Mouse (Mus musculus): ENCODE measurements around the gene Hist1h3h.

Hist1h3h gene

GRCm38 (mm10) chr13:21717397-21718357 lies at the start of gene Hist1h3h:
TSS of gene Hist1h3h (plus strand) at chr13:21717659.
- DNase-seq (ENCODE audit: low read depth, low spot score), result peak; percentile 96

DNA sequence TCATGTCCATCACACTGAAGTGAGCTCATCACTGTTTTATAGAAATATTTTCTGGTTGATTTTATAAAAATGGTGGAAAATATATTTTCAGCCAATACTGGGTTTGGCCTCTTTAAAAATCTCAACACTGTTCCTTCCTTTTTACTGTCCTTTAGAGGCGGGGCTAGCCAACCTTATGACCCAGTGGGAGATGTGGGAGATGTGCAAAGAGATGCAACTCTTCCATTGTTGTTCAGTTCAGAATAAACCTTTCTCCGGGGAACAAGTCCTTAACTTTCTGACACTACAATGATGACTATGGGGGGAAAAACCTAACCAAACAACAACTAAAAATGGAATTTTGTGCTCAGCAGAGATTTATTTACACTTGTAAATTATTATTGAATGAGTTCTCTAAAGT lies 40.2 kb upstream of the Hist1h3h start, which contains the start of gene Olfr1360:
TSS of gene Olfr1360 (minus strand) at position 101 of the 400 bp plus-strand sequence.
- DNase-seq (ENCODE audit: low read depth, low spot score), result no peak

DNA sequence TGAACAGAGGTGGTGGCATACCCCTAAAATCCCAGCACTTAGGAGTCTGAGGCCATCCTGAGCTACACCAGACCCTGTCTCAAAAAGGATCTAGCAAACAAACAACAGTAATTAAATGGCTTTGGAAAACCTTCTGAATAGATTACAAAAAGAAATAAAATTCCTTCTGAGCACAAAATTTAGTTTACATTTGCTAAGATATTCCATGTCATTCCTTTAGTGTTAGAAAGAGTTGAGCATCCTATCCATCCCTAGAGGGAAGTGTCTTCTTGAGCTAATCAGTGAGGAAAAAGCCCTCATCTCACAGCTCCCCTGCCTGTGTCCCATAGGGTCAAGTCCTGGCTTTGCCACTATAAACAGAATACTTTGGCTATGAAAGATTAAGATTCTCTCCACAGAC lies 19.6 kb upstream of the Hist1h3h start, which contains the start of gene Olfr1359:
TSS of gene Olfr1359 (plus strand) at position 301 of the 400 bp plus-strand sequence.
- DNase-seq (ENCODE audit: low read depth, low spot score), result no peak

DNA sequence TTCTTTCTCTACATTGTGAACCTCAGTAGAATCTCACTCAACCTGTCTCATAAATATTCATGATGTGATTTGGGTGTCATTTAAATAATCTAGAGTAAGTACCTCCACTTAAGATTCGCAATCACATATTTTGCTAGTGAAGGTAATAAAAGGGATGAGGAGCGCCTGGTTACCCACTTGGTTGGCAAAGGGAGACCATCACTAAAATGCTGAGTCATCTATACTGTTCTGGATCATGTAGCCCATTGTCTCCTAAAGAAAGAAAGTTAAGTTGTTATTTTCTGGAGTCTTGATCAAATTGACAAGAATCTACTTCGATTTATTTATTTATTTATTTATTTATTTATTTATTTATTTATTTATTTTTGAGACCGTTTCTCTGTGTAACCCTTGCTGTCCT lies 10.8 kb upstream of the Hist1h3h start:
- DNase-seq (ENCODE audit: low read depth, low spot score), result no peak

- peak; percentile 90 for DNase-seq (ENCODE audit: low read depth, low spot score)
These were observed 7.3 kb upstream of the Hist1h3h start for GRCm38 (mm10) chr13:21710031-21710711.

DNA sequence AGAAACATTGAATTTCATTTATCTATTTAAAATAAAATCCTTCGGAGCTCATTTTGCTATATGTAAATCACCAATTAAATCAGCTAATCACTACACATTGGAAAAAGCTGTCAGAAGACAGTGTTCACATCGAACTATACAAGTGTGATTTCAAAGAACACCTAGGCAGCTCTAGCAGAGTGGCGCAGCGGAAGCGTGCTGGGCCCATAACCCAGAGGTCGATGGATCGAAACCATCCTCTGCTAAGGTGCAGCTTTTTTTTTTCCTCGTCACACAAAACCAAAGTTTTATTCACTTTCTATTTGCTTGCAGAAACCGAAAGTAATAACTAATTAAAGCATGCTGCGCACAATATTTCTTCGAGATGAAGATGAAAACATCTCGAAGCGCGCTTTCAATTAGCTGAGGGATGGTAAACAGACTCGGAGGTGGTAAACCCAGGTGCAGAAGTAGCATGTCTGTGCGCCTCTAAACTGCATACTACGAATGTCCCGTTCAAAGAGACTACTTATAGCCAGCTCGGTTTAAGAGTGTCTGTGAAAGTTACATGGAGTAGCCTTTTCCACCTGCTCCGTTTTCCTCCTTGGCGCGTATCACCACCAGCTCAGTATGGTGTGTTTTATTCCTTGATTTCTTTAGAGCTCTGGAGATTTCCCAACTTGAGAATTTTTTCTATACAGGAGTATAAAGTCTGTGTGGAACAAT lies 6.5 kb upstream of the Hist1h3h start:
- DNase-seq (ENCODE audit: low read depth, low spot score), result peak; percentile 68

GRCm38 (mm10) chr13:21711698-21712097 lies 5.8 kb upstream of the Hist1h3h start:
- no peak for DNase-seq (ENCODE audit: low read depth, low spot score)

DNA sequence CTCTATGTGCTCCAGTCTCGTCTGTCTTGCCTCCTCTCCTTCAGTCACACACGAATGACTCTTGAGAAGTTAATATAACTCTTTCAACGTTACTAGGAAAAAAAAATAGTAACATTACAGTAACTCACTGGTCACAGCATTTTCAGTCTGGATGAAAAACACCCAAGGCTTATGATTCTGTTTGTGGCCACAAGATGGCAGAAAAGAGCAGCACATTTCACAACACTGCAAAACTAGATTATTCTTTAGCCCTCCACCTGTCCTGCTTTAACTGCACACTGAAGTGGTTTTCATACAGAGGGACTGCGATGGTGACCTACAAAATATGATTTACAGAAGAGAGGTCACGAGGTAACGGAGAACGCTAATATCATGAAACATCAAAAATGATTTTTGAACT lies 2.7 kb upstream of the Hist1h3h start:
- DNase-seq (ENCODE audit: low read depth, low spot score), result peak; percentile 76

GRCm38 (mm10) chr13:21715131-21715863 lies 2.2 kb upstream of the Hist1h3h start:
- DNase-seq (ENCODE audit: low read depth, low spot score), result peak; percentile 73

DNA sequence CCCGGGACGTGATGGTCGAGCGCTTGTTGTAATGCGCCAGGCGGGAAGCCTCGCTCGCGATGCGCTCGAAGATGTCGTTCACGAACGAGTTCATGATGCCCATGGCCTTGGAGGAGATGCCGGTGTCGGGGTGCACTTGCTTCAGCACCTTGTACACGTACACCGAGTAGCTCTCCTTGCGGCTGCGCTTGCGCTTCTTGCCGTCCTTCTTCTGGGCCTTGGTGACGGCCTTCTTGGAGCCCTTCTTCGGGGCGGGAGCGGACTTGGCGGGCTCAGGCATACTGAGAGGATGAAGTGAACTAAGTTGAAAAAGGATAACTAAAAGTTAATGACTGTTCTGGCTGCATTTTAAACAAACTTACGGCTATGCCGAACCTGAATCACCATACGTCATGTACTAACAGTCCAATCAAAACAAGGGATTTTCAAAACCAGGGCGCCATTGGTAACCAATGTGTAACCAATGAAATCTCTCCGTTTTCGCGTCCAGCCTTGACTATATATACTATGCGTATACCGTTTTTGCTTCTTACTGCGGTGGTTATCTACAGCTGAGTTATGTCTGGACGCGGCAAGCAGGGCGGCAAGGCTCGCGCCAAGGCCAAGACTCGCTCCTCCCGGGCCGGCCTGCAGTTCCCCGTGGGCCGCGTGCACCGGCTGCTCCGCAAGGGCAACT lies 1.5 kb upstream of the Hist1h3h start, which contains the start of the genes Hist1h2bl and Hist1h2ai:
TSS of gene Hist1h2bl (minus strand) at position 280 of the 676 bp plus-strand sequence.
TSS of gene Hist1h2ai (plus strand) at position 559 of the 676 bp plus-strand sequence.
- DNase-seq (ENCODE audit: low read depth, low spot score), result peak; percentile 98

DNA sequence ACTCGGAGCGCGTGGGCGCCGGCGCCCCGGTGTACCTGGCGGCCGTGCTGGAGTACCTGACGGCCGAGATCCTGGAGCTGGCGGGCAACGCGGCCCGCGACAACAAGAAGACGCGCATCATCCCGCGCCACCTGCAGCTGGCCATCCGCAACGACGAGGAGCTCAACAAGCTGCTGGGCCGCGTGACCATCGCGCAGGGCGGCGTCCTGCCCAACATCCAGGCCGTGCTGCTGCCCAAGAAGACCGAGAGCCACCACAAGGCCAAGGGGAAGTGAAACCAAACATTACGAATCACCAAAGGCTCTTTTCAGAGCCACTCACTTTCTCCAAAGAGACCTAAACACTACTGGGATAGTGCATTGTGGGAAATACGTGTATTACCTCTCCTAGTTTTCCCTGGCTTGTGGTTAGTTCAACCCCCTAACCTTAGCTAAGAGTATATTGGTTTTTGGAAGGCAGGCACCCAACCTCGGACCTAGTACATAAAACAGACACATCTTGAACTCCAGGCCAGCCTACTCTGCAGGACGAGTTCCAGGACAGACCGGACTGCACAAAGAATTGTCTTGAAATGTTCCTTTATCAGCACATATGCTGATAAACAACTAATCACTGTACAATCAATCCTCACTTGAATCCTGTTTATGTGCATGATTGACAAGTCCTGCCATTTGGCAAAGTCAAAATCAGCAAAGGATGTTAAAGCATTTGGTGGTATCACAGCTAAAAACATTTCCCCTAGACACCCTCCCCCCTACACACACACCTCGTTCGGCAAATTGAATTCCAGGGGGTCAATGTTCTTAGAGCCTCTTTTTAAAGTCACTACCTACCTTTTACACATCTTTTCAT lies 693 bp upstream of the Hist1h3h start:
- DNase-seq (ENCODE audit: low read depth, low spot score), result peak; percentile 84

GRCm38 (mm10) chr13:21718381-21719080 lies 1.1 kb downstream of the Hist1h3h start:
- DNase-seq (ENCODE audit: low read depth, low spot score), result peak; percentile 72

DNA sequence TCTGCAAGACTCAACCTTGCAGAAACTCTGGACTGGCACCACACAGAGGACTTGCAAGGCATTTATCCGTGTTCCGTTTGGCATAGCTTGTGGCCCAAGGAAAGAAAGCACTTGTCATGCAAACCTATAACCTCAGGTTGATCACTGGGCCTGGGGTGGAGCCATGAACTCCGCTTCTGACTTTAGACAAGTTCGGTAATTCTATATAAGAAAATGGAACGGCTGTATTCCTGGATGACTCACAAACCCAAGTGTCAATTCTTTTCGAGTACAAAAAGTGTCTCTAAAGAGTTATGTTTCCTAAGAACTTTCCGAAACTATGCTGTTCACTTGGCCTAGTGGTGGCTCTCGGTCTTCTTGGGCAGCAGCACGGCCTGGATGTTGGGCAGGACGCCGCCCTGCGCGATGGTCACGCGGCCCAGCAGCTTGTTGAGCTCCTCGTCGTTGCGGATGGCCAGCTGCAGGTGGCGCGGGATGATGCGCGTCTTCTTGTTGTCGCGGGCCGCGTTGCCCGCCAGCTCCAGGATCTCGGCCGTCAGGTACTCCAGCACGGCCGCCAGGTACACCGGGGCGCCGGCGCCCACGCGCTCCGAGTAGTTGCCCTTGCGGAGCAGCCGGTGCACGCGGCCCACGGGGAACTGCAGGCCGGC lies 3.8 kb downstream of the Hist1h3h start:
- peak; percentile 72 for DNase-seq (ENCODE audit: low read depth, low spot score)

DNA sequence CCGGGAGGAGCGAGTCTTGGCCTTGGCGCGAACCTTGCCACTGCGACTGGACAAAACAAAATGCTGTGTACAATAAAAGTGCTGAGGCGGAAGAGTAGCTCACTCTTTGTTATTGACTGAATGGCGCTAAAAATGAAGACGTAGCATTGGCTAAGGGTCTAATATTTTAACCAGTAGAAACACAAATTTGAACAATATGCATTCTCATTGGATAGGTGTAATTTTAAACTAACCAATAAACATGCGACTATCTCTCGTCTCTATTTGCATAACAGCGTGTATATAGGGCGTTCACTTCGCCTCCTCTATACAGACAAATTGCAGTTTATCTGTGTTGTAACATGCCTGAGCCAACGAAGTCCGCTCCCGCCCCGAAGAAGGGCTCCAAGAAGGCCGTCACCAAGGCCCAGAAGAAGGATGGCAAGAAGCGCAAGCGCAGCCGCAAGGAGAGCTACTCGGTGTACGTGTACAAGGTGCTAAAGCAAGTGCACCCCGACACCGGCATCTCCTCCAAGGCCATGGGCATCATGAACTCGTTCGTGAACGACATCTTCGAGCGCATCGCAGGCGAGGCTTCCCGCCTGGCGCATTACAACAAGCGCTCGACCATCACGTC lies 4.4 kb downstream of the Hist1h3h start, which contains the start of gene Hist1h2bm:
TSS of gene Hist1h2bm (plus strand) at position 288 of the 616 bp plus-strand sequence.
- peak; percentile 97 for DNase-seq (ENCODE audit: low read depth, low spot score)

- peak; percentile 54 for DNase-seq (ENCODE audit: low read depth, low spot score)
These were observed 5.0 kb downstream of the Hist1h3h start for GRCm38 (mm10) chr13:21722373-21722925.

DNA sequence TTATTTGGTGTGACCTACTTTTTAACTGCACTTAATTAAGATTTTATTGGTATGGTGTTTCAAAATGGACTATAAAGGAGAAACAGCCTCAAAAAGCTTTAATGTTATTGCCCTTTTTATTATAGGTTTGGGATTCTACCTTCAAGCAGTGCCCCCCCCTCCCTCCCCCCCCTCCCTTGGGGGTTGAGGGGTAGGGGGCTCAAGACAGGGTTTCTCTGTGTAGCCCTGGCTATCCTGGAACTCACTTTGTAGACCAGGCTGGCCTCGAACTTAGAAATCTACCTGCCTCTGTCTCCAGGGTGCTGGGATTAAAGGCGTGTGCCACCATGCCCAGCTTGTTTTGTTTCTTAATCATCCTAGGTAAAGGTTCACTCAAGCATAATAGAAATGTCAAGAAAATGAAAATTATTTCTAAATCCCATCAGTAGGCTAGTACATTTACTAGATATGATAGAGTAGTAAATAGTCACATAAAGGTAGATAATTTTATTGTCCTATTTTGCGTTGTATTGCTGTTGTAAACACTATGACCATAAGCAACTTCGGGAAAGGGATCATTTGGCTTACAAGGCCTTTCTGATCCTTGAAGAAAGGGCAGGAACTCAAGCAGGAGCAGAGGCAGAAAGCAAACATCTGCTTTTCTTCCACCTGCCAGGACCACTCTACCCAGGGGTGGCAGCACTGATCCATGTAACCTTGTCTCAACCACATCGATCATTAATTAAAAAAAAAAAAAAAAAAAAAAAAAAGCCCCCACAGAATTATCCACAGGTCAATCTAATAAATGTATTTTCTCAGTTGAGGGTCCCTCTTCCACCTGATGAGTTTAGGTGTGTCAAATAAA lies 5.8 kb downstream of the Hist1h3h start:
- no peak for DNase-seq (ENCODE audit: low read depth, low spot score)

Data from R1 (cell line).